Mouse (Mus musculus): ENCODE data around the gene Rasa3. TPM values are rescaled to one million over a fixed set of nuclear protein-coding genes. Genes with fewer than 3 reads are reported as not detected.

The Rasa3 gene
- polyA plus RNA-seq, 1 experiment from 2014 or later: 37.4 TPM

GRCm38 (mm10) chr8:13684131-13684530, 6.7 kb upstream of the Rasa3 start:
- no peaks in the 10 kb centered on the region for H3K9me3 ChIP-seq (replicated peaks)
- peaks cover 15% of the 10 kb centered on the region for H3K4me1 ChIP-seq
- H3K4me2 ChIP-seq (replicated peaks): no peak overlapping the region
- H3K27me3 ChIP-seq: peaks cover 3% of the 10 kb centered on the region; the same call in 1 of the 2 replicates
- no peaks in the 10 kb centered on the region for H3K36me3 ChIP-seq
- no peak for ATAC-seq (ENCODE audit: insufficient number of reproducible peaks, low FRiP score, low TSS enrichment, low read depth)
- 32% methylated on average over 7 of the region's 7 CpGs for WGBS
- H3K4me3 ChIP-seq (replicated peaks): no peak overlapping the region
- no peak overlapping the region for H3K9ac ChIP-seq
- no peak overlapping the region for H3K27ac ChIP-seq (replicated peaks)

DNA sequence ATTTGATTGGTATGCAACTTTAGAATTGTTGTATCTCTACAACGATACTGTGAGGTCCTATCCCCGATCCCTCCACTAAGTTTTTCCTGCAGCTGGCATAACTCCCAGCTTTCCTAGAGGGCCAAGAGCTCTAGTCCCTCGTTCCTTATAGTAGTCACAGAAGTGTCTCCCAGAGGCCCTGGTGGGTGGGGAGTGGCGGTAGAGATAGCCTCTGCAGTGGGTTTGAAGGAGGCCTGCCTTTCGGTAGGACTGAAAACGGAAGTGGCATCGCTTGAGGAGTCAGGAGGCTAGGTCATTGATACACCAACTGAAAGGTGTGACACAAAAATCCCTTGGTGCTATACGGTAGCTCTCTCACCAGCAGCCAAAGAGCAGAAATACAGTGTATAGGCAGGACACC, 779 bp upstream of the Rasa3 start:
- WGBS: 42% methylated on average over 8 of the region's 8 CpGs
- peak overlapping the region; percentile 73 for H3K4me2 ChIP-seq (replicated peaks)
- no peak for ATAC-seq (ENCODE audit: insufficient number of reproducible peaks, low FRiP score, low TSS enrichment, low read depth)
- no peaks in the 10 kb centered on the region for H3K36me3 ChIP-seq
- peaks cover 6% of the 10 kb centered on the region; the same call in 1 of the 2 replicates for H3K27me3 ChIP-seq
- H3K27ac ChIP-seq (replicated peaks): no peak overlapping the region
- no peak overlapping the region for H3K9ac ChIP-seq
- H3K9me3 ChIP-seq (replicated peaks): no peaks in the 10 kb centered on the region
- H3K4me1 ChIP-seq: peaks cover 35% of the 10 kb centered on the region
- H3K4me3 ChIP-seq (replicated peaks): peak overlapping the region; percentile 76

- under 1% methylated on average over 47 of the region's 47 CpGs for WGBS
These were observed 546 bp downstream of the Rasa3 start for GRCm38 (mm10) chr8:13676701-13677412.

DNA sequence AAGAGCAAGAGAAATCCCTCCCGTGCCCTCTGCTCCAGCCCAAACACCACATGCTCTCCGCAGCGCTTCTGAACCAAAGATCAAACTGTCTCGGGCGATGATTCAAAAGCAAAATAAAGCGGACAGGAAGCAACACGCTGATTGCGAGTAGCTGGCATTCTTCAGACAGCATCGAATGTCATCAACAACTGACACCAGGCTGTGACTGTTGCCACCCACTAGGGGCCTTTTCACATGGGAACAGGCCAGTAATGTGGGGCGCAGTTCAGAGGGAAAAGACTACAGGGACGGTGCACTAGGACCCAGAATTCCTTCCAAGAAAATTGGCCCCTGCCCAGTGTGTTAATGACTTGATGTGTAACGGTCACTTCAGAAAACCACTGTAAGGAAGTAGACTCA, 1.1 kb downstream of the Rasa3 start:
- ATAC-seq (ENCODE audit: insufficient number of reproducible peaks, low FRiP score, low TSS enrichment, low read depth): no peak
- Histone ChIP-seq H3K4me2 (replicated peaks) (peak overlapping the region; percentile 73), H3K36me3 (no peaks in the 10 kb centered on the region), H3K27me3 (peaks cover 6% of the 10 kb centered on the region; the same call in 1 of the 2 replicates), H3K9ac (peak overlapping the region; percentile 43), H3K4me1 (peaks cover 43% of the 10 kb centered on the region), H3K27ac (replicated peaks) (peak overlapping the region; percentile 82), H3K9me3 (replicated peaks) (no peaks in the 10 kb centered on the region), H3K4me3 (replicated peaks) (peak overlapping the region; percentile 76)
- WGBS: under 1% methylated on average over 12 of the region's 12 CpGs

More at GRCm38 (mm10) chr8:13676701-13677412, 546 bp downstream of the Rasa3 start:
- Histone ChIP-seq H3K27ac (replicated peaks) (peak overlapping the region; percentile 82), H3K9me3 (replicated peaks) (no peaks in the 10 kb centered on the region), H3K36me3 (no peaks in the 10 kb centered on the region), H3K4me2 (replicated peaks) (peak overlapping the region; percentile 73), H3K4me3 (replicated peaks) (peak overlapping the region; percentile 76), H3K27me3 (peaks cover 6% of the 10 kb centered on the region; the same call in 1 of the 2 replicates), H3K4me1 (peaks cover 38% of the 10 kb centered on the region), H3K9ac (peak overlapping the region; percentile 43)
- ATAC-seq (ENCODE audit: insufficient number of reproducible peaks, low FRiP score, low TSS enrichment, low read depth): peak; percentile 40

DNA sequence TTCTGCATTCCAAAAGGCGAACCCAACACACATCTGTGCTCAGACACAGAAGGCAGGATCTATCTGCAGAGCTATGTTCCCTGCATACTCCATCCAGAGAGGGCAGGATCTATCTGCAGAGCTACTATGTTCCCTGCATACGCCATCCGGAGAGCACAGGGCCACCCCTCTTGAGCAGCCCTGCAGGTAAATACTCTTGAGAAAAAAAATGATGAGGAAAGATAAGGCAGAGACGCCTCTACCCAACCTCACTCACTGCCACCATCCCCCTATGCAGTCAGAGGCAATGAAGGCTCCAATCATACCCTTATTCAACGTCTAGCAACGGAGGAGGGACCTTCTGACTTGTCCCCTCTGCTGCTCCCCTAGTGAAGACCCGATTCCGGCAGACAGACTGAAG, 1.9 kb downstream of the Rasa3 start:
- Histone ChIP-seq H3K4me3 (replicated peaks) (peak overlapping the region; percentile 76), H3K27ac (replicated peaks) (peak overlapping the region; percentile 82), H3K36me3 (no peaks in the 10 kb centered on the region), H3K27me3 (peaks cover 6% of the 10 kb centered on the region; the same call in 1 of the 2 replicates), H3K4me1 (peaks cover 44% of the 10 kb centered on the region), H3K9ac (peak overlapping the region; percentile 43), H3K4me2 (replicated peaks) (peak overlapping the region; percentile 73), H3K9me3 (replicated peaks) (no peaks in the 10 kb centered on the region)
- no peak for ATAC-seq (ENCODE audit: insufficient number of reproducible peaks, low FRiP score, low TSS enrichment, low read depth)
- 27% methylated on average over 8 of the region's 8 CpGs for WGBS

- Histone ChIP-seq H3K9ac (no peak overlapping the region), H3K27ac (replicated peaks) (peak overlapping the region; percentile 82; the same call in 1 of the 2 replicates), H3K36me3 (no peaks in the 10 kb centered on the region), H3K4me1 (peaks cover 48% of the 10 kb centered on the region), H3K27me3 (peaks cover 6% of the 10 kb centered on the region; the same call in 1 of the 2 replicates), H3K9me3 (replicated peaks) (no peaks in the 10 kb centered on the region), H3K4me2 (replicated peaks) (peak overlapping the region; percentile 73), H3K4me3 (replicated peaks) (peak overlapping the region; percentile 76)
- ATAC-seq (ENCODE audit: insufficient number of reproducible peaks, low FRiP score, low TSS enrichment, low read depth): no peak
- WGBS: 53% methylated on average over 4 of the region's 4 CpGs
These were observed 2.3 kb downstream of the Rasa3 start for GRCm38 (mm10) chr8:13675121-13675520.

DNA sequence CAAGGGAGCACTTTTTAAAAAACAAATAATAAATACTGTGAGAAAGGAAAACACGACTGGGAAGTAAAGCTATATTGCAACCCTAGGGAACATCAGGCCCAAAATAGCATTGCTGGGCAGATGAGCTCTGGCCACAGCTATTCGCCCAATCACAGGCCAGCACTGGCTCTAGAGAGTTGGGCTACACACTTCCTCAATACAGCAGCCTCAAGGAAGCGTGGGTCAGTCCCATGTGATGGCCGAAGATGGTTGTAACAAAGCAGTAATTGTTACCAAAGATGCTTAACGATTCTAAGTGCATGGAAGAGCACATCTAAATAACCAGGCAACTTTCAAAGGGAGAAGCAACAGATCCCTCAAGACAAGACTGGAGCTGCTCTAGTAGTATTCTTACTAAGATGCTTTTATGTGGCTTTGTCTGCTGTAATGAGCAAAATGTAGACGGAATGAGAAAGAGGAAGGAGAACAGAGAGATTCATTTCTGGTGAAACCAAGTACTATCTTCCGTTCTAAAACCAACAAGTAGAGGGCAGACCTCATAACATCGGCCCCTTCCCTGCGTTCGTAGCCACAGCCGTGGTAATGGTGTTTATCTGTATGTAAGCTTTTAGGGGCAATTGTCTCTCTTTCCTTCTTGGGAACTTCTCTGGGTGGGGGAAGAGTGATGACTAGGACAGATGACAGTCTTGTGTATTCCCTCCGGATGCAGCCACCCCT, 3.0 kb downstream of the Rasa3 start:
- H3K27me3 ChIP-seq: peaks cover 6% of the 10 kb centered on the region; the same call in 1 of the 2 replicates
- 0 out of 2 replicates have a peak overlapping the region, but pooled peaks have one; percentile 76 for H3K4me3 ChIP-seq (replicated peaks)
- WGBS: 46% methylated on average over 12 of the region's 12 CpGs
- H3K4me1 ChIP-seq: peaks cover 55% of the 10 kb centered on the region
- H3K9me3 ChIP-seq (replicated peaks): no peaks in the 10 kb centered on the region
- peak overlapping the region; percentile 73 for H3K4me2 ChIP-seq (replicated peaks)
- no peak for ATAC-seq (ENCODE audit: insufficient number of reproducible peaks, low FRiP score, low TSS enrichment, low read depth)
- H3K9ac ChIP-seq: no peak overlapping the region
- H3K27ac ChIP-seq (replicated peaks): 0 out of 2 replicates have a peak overlapping the region, but pooled peaks have one; percentile 29
- H3K36me3 ChIP-seq: no peaks in the 10 kb centered on the region

GRCm38 (mm10) chr8:13673215-13673614, 4.2 kb downstream of the Rasa3 start:
- peak overlapping the region; percentile 29; the same call in 1 of the 2 replicates for H3K27ac ChIP-seq (replicated peaks)
- no peak for ATAC-seq (ENCODE audit: insufficient number of reproducible peaks, low FRiP score, low TSS enrichment, low read depth)
- no peaks in the 10 kb centered on the region for H3K9me3 ChIP-seq (replicated peaks)
- H3K9ac ChIP-seq: no peak overlapping the region
- no peaks in the 10 kb centered on the region for H3K27me3 ChIP-seq
- H3K36me3 ChIP-seq: no peaks in the 10 kb centered on the region
- H3K4me2 ChIP-seq (replicated peaks): no peak overlapping the region
- 70% methylated on average over 4 of the region's 4 CpGs for WGBS
- H3K4me1 ChIP-seq: peaks cover 66% of the 10 kb centered on the region
- H3K4me3 ChIP-seq (replicated peaks): no peak overlapping the region

- peaks cover 71% of the 10 kb centered on the region for H3K4me1 ChIP-seq
- no peak overlapping the region for H3K4me2 ChIP-seq (replicated peaks)
- no peaks in the 10 kb centered on the region for H3K27me3 ChIP-seq
- no peak overlapping the region for H3K4me3 ChIP-seq (replicated peaks)
- H3K9me3 ChIP-seq (replicated peaks): no peaks in the 10 kb centered on the region
- no peaks in the 10 kb centered on the region for H3K36me3 ChIP-seq
- no peak overlapping the region for H3K9ac ChIP-seq
- H3K27ac ChIP-seq (replicated peaks): no peak overlapping the region
- ATAC-seq (ENCODE audit: insufficient number of reproducible peaks, low FRiP score, low TSS enrichment, low read depth): no peak
- WGBS: 84% methylated on average over 10 of the region's 10 CpGs
These were observed 6.0 kb downstream of the Rasa3 start for GRCm38 (mm10) chr8:13671246-13672003.

GRCm38 (mm10) chr8:13670011-13670471, 7.4 kb downstream of the Rasa3 start:
- Histone ChIP-seq H3K9ac (no peak overlapping the region), H3K36me3 (no peaks in the 10 kb centered on the region), H3K27ac (replicated peaks) (peak overlapping the region; percentile 48; the same call in 1 of the 2 replicates), H3K4me3 (replicated peaks) (no peak overlapping the region), H3K4me2 (replicated peaks) (no peak overlapping the region), H3K9me3 (replicated peaks) (no peaks in the 10 kb centered on the region), H3K4me1 (peaks cover 73% of the 10 kb centered on the region), H3K27me3 (no peaks in the 10 kb centered on the region)
- 62% methylated on average over 17 of the region's 17 CpGs for WGBS
- ATAC-seq (ENCODE audit: insufficient number of reproducible peaks, low FRiP score, low TSS enrichment, low read depth): no peak
